Mouse (Mus musculus) heart, embryonic 14.5 days (tissue): ENCODE data around the gene Fam110a. TPM values are rescaled to one million over a fixed set of nuclear protein-coding genes. Genes with fewer than 3 reads are reported as not detected.

Experiments used
- ATAC-seq: fragments of 200-750 bp; cut with Nextera tagmentation; 2 replicates; pipeline ENCODE4 v1.8.0; 2017; ENCODE audit warnings: low read depth, moderate TSS enrichment; ENCODE audit not compliant: insufficient number of reproducible peaks, insufficient read depth, low FRiP score
- H3K27ac ChIP-seq, 2 experiments: fragments of 200-500 bp in 1 of 2; fragments of 300-500 bp in 1 of 2; sonication (generic) in 1 of 2; replicated peaks in 1 of 2; 2 replicates each; pipeline ENCODE4 v1.5.1; 2012 to 2014; ENCODE audit warnings: low read depth in 2 of 2, low read length in 2 of 2, control low read depth in 1 of 2, mild to moderate bottlenecking in 1 of 2, mixed read lengths in 1 of 2; ENCODE audit not compliant: control insufficient read depth in 1 of 2, insufficient read depth in 1 of 2
- H3K27me3 ChIP-seq: fragments of 300-500 bp; sonication (generic); 2 replicates; pipeline ENCODE4 v1.6.1; 2014; ENCODE audit warnings: mild to moderate bottlenecking, low read length, control low read depth; ENCODE audit not compliant: control insufficient read depth, insufficient read depth
- H3K36me3 ChIP-seq: fragments of 300-500 bp; sonication (generic); 2 replicates; pipeline ENCODE4 v1.6.1; 2014; ENCODE audit warnings: mild to moderate bottlenecking, control low read depth, low read length, mixed read lengths; ENCODE audit not compliant: control insufficient read depth, insufficient read depth
- H3K4me1 ChIP-seq, 2 experiments: fragments of 200-500 bp in 1 of 2; fragments of 300-500 bp in 1 of 2; sonication (generic) in 1 of 2; 2 replicates each; pipeline ENCODE4 v1.6.1; 2012 to 2014; ENCODE audit warnings: low read length in 2 of 2, control low read depth in 1 of 2, mixed read lengths in 1 of 2; ENCODE audit not compliant: control insufficient read depth in 2 of 2, insufficient read depth in 2 of 2
- H3K4me2 ChIP-seq: fragments of 300-500 bp; sonication (generic); 2 replicates; pipeline ENCODE4 v1.6.1; 2014; ENCODE audit warnings: mild to moderate bottlenecking, low read length
- H3K4me3 ChIP-seq, 2 experiments: fragments of 200-500 bp in 1 of 2; fragments of 300-500 bp in 1 of 2; sonication (generic) in 1 of 2; 2 replicates each; pipeline ENCODE4 v1.5.1; 2012 to 2014; ENCODE audit warnings: low read length in 2 of 2, mild to moderate bottlenecking in 2 of 2, control low read depth in 1 of 2, low read depth in 1 of 2, moderate library complexity in 1 of 2; ENCODE audit not compliant: control insufficient read depth in 1 of 2, insufficient read depth in 1 of 2
- H3K9ac ChIP-seq: fragments of 300-500 bp; sonication (generic); 2 replicates; pipeline ENCODE4 v1.6.1; 2014; ENCODE audit warnings: mild to moderate bottlenecking, low read length
- H3K9me3 ChIP-seq: fragments of 300-500 bp; sonication (generic); 2 replicates; pipeline ENCODE4 v1.6.1; 2016; ENCODE audit warnings: low read length, control low read depth; ENCODE audit not compliant: control insufficient read depth
- WGBS: fragments of 180-500 bp; shearing (Covaris S2); extraction: QIAGEN DNeasy Blood & Tissue Kit; methylation state at CpG from one replicate; pipeline ENCODE4 v1.1.7; 2014; 5-methylcytosine and 5-hydroxymethylcytosine counted together
- polyA plus RNA-seq: library from polyadenylated mRNA; unstranded; fragments of >200 nt; fragmentation: Nextera tagmentation; extraction: Ambion mirVana; gene quantifications from 2 replicates; pipeline ENCODE4 v1.2.1, GENCODE M21; 2014

The Fam110a gene
- polyA plus RNA-seq, 1 experiment from 2014 or later = 8.3 TPM

DNA sequence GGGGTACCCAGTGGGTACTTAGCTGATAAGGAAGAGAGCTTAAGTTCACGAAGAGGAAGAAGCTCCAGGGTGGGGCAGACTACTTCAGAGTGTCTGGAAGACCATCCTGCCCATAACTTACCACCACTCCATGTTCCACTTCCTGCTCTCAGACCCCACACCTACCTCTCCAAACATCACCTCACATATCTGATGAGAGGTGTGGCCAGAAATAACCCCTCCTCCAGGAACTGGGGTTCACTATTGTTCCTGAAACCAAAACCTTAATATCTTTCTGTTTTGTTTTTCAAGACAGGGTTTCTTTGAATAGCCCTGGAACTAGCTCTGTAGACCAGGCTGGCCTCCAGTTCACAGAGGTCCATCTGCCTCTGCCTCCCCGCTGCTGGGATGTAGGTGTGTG, 12.2 kb downstream of the Fam110a start:
- H3K4me2 ChIP-seq = no peak overlapping the region
- 82% methylated on average over 2 of the region's 2 CpGs for WGBS
- peaks cover 15% of the 10 kb centered on the region for H3K36me3 ChIP-seq
- H3K4me3 ChIP-seq = no peak overlapping the region
- H3K27me3 ChIP-seq = peaks cover 14% of the 10 kb centered on the region
- no peak overlapping the region for H3K27ac ChIP-seq
- no peak overlapping the region for H3K9ac ChIP-seq
- no peak for ATAC-seq
- H3K9me3 ChIP-seq = no peaks in the 10 kb centered on the region
- H3K4me1 ChIP-seq = peaks cover 32 to 37% of the 10 kb centered on the region in 2 experiments

DNA sequence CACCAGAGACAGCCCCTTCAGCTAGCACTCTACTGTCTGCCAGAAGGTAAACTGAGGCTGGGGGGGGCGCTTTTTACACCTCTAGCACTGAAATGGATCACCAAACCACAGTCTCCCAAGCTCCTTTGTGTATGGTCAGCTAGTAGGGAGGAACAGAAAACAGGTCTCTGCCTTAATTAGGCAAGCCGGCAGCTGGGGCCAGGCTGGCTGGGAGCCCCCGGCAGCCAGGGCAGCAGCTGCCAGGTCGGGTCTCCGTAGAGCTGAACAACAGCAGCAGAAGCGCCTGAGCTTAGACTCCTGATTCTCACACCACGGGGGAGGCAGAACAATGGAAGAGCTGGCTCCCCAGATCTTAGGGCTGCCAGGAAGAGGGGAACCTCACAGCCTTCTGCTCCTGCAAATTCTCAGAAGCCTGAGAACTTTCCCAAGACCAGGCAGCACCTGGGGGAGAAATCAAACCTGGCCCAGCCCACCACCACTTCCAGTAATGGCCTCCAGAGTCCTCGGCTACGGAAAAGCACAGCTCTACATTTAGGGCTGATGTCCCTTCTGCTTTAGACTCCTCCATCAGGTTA, 12.8 kb downstream of the Fam110a start:
- Histone ChIP-seq H3K9me3 (no peaks in the 10 kb centered on the region), H3K36me3 (peaks cover 15% of the 10 kb centered on the region), H3K9ac (no peak overlapping the region), H3K27me3 (peaks cover 9% of the 10 kb centered on the region), H3K27ac (no peak overlapping the region), H3K4me2 (no peak overlapping the region), H3K4me3 (no peak overlapping the region), H3K4me1 (peaks cover 33 to 38% of the 10 kb centered on the region in 2 experiments)
- ATAC-seq = no peak
- 44% methylated on average over 9 of the region's 9 CpGs for WGBS

DNA sequence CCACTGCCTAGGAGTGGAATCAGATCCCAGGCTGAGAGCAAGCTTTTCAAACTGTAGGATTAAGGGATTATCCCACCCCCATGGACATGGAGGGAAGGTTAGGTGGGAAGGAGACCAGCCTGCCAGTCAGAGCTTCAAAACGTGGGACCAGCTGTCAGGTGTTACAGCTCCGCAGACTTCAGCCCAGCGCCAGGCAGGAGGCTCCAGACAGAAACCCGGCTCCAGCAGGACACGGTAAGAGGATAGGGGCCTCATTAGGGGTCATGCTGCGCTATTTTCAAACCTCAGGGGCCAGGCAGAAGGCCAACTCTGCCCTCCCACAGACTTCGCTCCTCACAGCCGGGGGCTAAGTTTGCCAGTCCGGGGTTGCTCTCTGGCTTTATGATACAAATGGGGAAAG, 16.0 kb downstream of the Fam110a start:
- 6% methylated on average over 9 of the region's 9 CpGs for WGBS
- H3K27me3 ChIP-seq = peaks cover 3% of the 10 kb centered on the region; the same call in 1 of the 2 replicates
- peak; percentile 56; the same call in 1 of the 2 replicates for ATAC-seq
- peaks cover 27 to 31% of the 10 kb centered on the region in 2 experiments for H3K4me1 ChIP-seq
- no peak overlapping the region; the same call in 1 of the 2 replicates for H3K9ac ChIP-seq
- peaks cover 4% of the 10 kb centered on the region; the same call in 1 of the 2 replicates for H3K36me3 ChIP-seq
- H3K4me3 ChIP-seq = 0 out of 4 replicates have a peak overlapping the region, but pooled peaks have one; percentile 2 to 3
- peak overlapping the region; percentile 51 for H3K4me2 ChIP-seq
- H3K9me3 ChIP-seq = no peaks in the 10 kb centered on the region
- peak overlapping the region; percentile 57 to 74; a peak in 3 of 4 replicates for H3K27ac ChIP-seq

DNA sequence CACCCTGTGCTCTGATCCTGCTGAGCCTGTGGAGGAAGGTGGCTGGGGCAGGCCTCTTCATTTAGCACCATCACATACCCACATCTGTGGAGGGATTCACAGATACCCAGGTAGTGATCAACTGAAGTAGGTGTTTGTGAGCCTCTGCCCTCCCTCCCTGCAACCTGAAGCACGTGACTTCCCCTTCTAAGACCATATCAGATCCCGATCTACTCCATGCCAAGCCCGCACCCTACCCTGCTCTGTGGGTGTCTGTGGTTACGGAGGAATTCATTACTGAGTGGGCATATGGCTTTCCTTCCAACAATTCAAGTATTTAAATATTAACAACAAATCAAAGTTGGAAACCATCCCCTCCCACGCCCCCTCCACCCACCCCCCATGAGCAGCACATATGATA, 16.7 kb downstream of the Fam110a start:
- H3K4me1 ChIP-seq = peaks cover 27 to 32% of the 10 kb centered on the region in 2 experiments
- H3K4me2 ChIP-seq = no peak overlapping the region
- no peaks in the 10 kb centered on the region for H3K27me3 ChIP-seq
- no peaks in the 10 kb centered on the region for H3K9me3 ChIP-seq
- no peak for ATAC-seq
- no peaks in the 10 kb centered on the region for H3K36me3 ChIP-seq
- H3K4me3 ChIP-seq = no peak overlapping the region
- no peak overlapping the region for H3K9ac ChIP-seq
- 96% methylated on average over 5 of the region's 5 CpGs for WGBS
- H3K27ac ChIP-seq = no peak overlapping the region

DNA sequence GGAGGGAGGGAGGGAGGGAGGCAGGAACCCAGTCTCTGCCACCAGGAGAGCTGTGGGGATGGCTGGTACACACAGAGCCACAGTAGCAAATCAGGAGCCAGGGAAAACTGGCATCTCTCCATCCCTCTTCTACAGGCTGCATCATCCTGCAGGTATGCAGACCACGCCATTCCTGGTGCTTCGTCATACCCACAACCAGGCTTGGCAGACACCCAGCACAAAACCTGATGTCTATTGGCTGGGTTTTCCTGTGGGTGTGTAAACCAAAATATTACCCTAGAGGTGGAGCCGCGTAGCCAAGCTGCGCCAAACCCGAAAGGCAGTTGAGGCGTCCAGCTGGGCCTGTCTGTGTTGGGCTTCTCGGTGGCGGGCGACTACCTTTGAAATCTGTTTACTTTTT, 17.5 kb downstream of the Fam110a start:
- H3K4me2 ChIP-seq = 0 out of 2 replicates have a peak overlapping the region, but pooled peaks have one; percentile 11
- no peaks in the 10 kb centered on the region for H3K36me3 ChIP-seq
- ATAC-seq = peak; percentile 66; the same call in 1 of the 2 replicates
- H3K9ac ChIP-seq = no peak overlapping the region
- H3K27me3 ChIP-seq = no peaks in the 10 kb centered on the region
- H3K27ac ChIP-seq = no peak overlapping the region
- no peak overlapping the region for H3K4me3 ChIP-seq
- peaks cover 27 to 32% of the 10 kb centered on the region in 2 experiments for H3K4me1 ChIP-seq
- no peaks in the 10 kb centered on the region for H3K9me3 ChIP-seq
- 52% methylated on average over 10 of the region's 10 CpGs for WGBS

DNA sequence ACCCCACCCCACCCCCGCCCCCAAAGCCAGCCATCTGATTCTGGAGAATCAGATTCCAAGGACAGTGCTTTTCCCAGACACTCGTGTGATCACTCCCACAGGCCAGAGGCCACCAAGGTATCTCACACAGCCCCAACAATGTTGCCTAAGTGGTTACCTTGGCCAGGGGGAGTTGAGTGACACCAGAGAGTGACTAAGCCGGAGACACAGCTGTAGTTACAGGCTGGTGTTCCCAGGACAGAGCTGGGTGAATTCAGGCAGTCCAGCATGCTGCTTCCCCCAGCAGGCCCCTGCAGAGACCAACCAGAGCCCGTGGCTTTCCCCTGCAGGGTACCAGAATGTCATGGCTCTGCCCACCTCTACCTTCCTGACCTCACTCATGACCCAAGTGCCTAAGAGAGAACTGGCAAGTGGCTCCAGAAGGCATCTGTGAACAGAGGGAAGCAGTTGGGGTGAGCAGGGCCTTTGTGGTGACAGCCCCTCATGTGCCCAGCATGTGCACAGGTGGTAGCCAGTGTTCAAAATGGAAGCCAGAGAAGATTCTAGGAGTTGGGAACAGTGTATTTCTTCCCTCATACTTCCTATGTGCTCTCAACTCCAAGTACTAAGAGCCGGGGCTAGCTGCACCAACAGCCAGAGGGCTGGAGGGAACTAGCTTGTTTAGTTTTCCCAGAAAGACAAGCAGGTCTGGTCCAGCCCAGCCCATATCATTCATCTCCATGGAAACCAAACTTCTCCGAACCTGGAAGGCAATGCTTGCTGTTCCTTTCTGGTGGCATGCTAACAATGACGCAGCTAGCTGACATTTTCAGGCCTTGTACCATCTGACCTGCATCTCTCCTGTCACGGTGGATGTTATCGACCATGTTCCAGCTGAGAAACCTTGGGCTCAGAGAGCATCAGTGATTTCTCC, 18.5 kb downstream of the Fam110a start:
- Histone ChIP-seq H3K36me3 (no peaks in the 10 kb centered on the region), H3K27me3 (no peaks in the 10 kb centered on the region), H3K9ac (no peak overlapping the region), H3K27ac (no peak overlapping the region), H3K4me2 (no peak overlapping the region), H3K4me1 (peaks cover 32% of the 10 kb centered on the region in 2 experiments), H3K9me3 (no peaks in the 10 kb centered on the region), H3K4me3 (no peak overlapping the region)
- 69% methylated on average over 9 of the region's 9 CpGs for WGBS
- ATAC-seq = no peak

DNA sequence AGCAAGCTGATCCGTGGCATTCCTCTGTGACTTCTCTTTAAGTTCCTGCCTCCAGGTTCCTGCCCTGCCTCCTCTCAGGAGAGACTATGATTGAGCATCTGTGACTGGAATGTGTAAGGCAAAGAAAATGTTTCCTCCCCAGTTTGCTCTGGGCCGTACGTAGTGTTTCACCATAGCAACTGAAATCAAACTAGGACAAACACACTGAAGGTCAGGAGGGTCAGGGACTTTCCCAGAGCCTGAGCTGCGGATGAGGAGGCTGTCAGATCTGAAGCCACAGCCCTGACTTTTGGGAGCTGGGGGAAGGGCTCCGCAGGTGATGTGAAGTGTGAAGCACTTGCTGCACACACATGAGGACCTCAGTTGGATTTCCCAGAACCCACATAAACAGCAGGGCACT, 20.7 kb downstream of the Fam110a start:
- Histone ChIP-seq H3K27me3 (no peaks in the 10 kb centered on the region), H3K36me3 (no peaks in the 10 kb centered on the region), H3K4me3 (no peak overlapping the region), H3K9ac (no peak overlapping the region), H3K27ac (no peak overlapping the region), H3K9me3 (no peaks in the 10 kb centered on the region), H3K4me2 (no peak overlapping the region), H3K4me1 (peaks cover 26 to 28% of the 10 kb centered on the region in 2 experiments)
- ATAC-seq = no peak
- 33% methylated on average over 5 of the region's 5 CpGs for WGBS
